Mouse (Mus musculus): ENCODE results near the gene Yod1.

DNA sequence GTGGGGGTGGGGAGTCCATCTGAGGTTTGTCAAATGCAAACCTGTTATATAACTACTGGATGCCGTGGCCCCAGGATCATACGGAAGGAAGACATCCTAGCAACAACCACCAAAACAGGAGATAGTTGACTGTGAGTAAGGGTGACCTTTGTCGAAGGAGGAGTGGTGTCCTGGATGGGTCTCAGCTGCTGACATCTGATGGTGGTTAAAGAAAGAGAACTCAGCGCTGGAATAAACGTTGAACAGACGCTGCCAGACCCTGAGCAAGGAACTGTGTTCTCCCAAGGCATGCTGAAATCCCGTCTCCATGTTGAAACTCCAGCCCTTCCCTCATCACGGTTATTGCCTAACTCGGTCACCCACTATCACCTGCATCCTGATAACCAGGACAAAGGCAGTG lies 42.6 kb downstream of the Yod1 start:
- TF ChIP-seq CTCF (IDR thresholded peaks at IDR 0.05; ENCODE audit: low read depth, low read length) (no peak), POLR2A (IDR thresholded peaks at IDR 0.05; ENCODE audit: borderline replicate concordance, low read depth, low read length) (no peak)
